Mouse (Mus musculus) CH12.LX (cell line): ENCODE results near the gene Tubb5. TPM values are rescaled to one million over a fixed set of nuclear protein-coding genes. Genes with fewer than 3 reads are reported as not detected.
A peak's percentile ranks its signal among the peaks of the same experiment; 100 is the strongest.

Experiments used
- DNase-seq: peaks from one replicate; pipeline ENCODE4 v3.0.0-alpha.2; 2013; ENCODE audit errors: extremely low read depth
- H3K27ac ChIP-seq: 2 replicates; pipeline ENCODE4 v1.5.1; 2012; ENCODE audit warnings: low read depth, mild to moderate bottlenecking, control low read depth, moderate library complexity; ENCODE audit not compliant: insufficient read depth
- H3K27me3 ChIP-seq: replicated peaks from 2 replicates; pipeline ENCODE3; 2012; ENCODE audit warnings: inconsistent platforms
- H3K36me3 ChIP-seq, 2 experiments: replicated peaks in 1 of 2; 2 replicates each; pipeline versions ENCODE3 to v1.6.1; 2012; ENCODE audit warnings: inconsistent platforms in 1 of 2, low read length in 1 of 2, mild to moderate bottlenecking in 1 of 2, mixed read lengths in 1 of 2, moderate library complexity in 1 of 2; ENCODE audit not compliant: control insufficient read depth in 1 of 2, insufficient read depth in 1 of 2
- H3K4me1 ChIP-seq, 2 experiments: 2 replicates each; pipeline ENCODE4 v1.6.1; 2012; ENCODE audit warnings: inconsistent platforms in 1 of 2, moderate library complexity in 1 of 2; ENCODE audit not compliant: insufficient read depth in 2 of 2, control insufficient read depth in 1 of 2
- H3K4me2 ChIP-seq: 2 replicates; pipeline ENCODE4 v1.6.1; 2012; ENCODE audit warnings: low read depth, mild to moderate bottlenecking, control low read depth; ENCODE audit not compliant: poor library complexity, insufficient read depth, severe bottlenecking
- H3K4me3 ChIP-seq, 3 experiments: fragments of 150-350 bp in 1 of 3; sonication (generic) in 1 of 3; replicated peaks in 1 of 3; 2 replicates each; pipeline versions ENCODE3 to v1.5.1; 2011 to 2012; ENCODE audit warnings: low read depth in 2 of 3, low read length in 2 of 3, mild to moderate bottlenecking in 2 of 3, moderate library complexity in 2 of 3, control low read depth in 1 of 3, improper control_type of control experiment in 1 of 3, inconsistent platforms in 1 of 3, mixed read lengths in 1 of 3; ENCODE audit not compliant: poor library complexity in 1 of 3
- H3K79me2 ChIP-seq: replicated peaks from 2 replicates; pipeline ENCODE4 v1.6.1; 2012; ENCODE audit warnings: mild to moderate bottlenecking, moderate library complexity; ENCODE audit not compliant: control insufficient read depth, poor library complexity, insufficient read depth, severe bottlenecking; ENCODE audit errors: extremely low read depth
- H3K9ac ChIP-seq: 2 replicates; pipeline ENCODE4 v1.6.1; 2012; ENCODE audit warnings: low read depth, mild to moderate bottlenecking, control low read depth, moderate library complexity; ENCODE audit not compliant: insufficient read depth
- H3K9me3 ChIP-seq: replicated peaks from 2 replicates; pipeline ENCODE3; 2012; ENCODE audit warnings: low read length, inconsistent platforms, mixed read lengths
- CHD1 ChIP-seq: IDR thresholded peaks from 2 replicates; pipeline ENCODE4 v1.6.1; 2012; ENCODE audit warnings: low read depth, low read length, improper control_type of control experiment, inconsistent platforms
- CHD2 ChIP-seq: IDR thresholded peaks from 2 replicates; pipeline ENCODE4 v1.6.1; 2011; ENCODE audit warnings: low read length, improper control_type of control experiment
- ELF1 ChIP-seq: IDR thresholded peaks from 2 replicates; pipeline ENCODE4 v1.6.1; 2014; ENCODE audit warnings: low read depth, mild to moderate bottlenecking, inconsistent platforms, low read length, improper control_type of control experiment
- EP300 ChIP-seq: IDR thresholded peaks from 2 replicates; pipeline ENCODE4 v1.6.1; 2011; ENCODE audit warnings: low read length, improper control_type of control experiment
- ETS1 ChIP-seq: conservative IDR thresholded peaks from 2 replicates; pipeline ENCODE4 v1.6.1; 2012; ENCODE audit warnings: low read depth, mild to moderate bottlenecking, inconsistent platforms, low read length, improper control_type of control experiment, moderate library complexity
- HCFC1 ChIP-seq: IDR thresholded peaks from 2 replicates; pipeline ENCODE4 v1.6.1; 2012; ENCODE audit warnings: low read depth, mild to moderate bottlenecking, inconsistent platforms, low read length, improper control_type of control experiment
- IRF4 ChIP-seq: IDR thresholded peaks from 2 replicates; pipeline ENCODE4 v1.6.1; 2014; ENCODE audit warnings: low read depth, mild to moderate bottlenecking, inconsistent platforms, low read length, improper control_type of control experiment
- JUN ChIP-seq: IDR thresholded peaks from 2 replicates; pipeline ENCODE4 v1.6.1; 2011; ENCODE audit warnings: low read depth, mild to moderate bottlenecking, low read length, improper control_type of control experiment, moderate library complexity; ENCODE audit not compliant: insufficient read depth
- JUND ChIP-seq: conservative IDR thresholded peaks from 2 replicates; pipeline ENCODE4 v1.6.1; 2011; ENCODE audit warnings: low read depth, low read length, improper control_type of control experiment
- KAT2A ChIP-seq: IDR thresholded peaks from 2 replicates; pipeline ENCODE4 v1.6.1; 2012; ENCODE audit warnings: low read length, improper control_type of control experiment, inconsistent platforms; ENCODE audit not compliant: insufficient replicate concordance
- MAFK ChIP-seq: IDR thresholded peaks from 2 replicates; pipeline ENCODE4 v1.6.1; 2011; ENCODE audit warnings: low read length, improper control_type of control experiment; ENCODE audit not compliant: insufficient replicate concordance
- MAX ChIP-seq: IDR thresholded peaks from 2 replicates; pipeline ENCODE4 v1.6.1; 2011; ENCODE audit warnings: low read length, improper control_type of control experiment
- MAZ ChIP-seq: IDR thresholded peaks from 2 replicates; pipeline ENCODE4 v1.6.1; 2012; ENCODE audit warnings: low read depth, mild to moderate bottlenecking, inconsistent platforms, low read length, improper control_type of control experiment, moderate library complexity
- MEF2A ChIP-seq: IDR thresholded peaks from 2 replicates; pipeline ENCODE4 v1.6.1; 2014; ENCODE audit warnings: low read depth, mild to moderate bottlenecking, inconsistent platforms, low read length, improper control_type of control experiment, borderline replicate concordance
- MXI1 ChIP-seq: IDR thresholded peaks from 2 replicates; pipeline ENCODE4 v1.6.1; 2011; ENCODE audit warnings: mild to moderate bottlenecking, low read depth, low read length, improper control_type of control experiment
- MYC ChIP-seq: IDR thresholded peaks from 2 replicates; pipeline ENCODE4 v1.6.1; 2011; ENCODE audit warnings: low read depth, mild to moderate bottlenecking, improper control_type of control experiment, low read length
- NELFE ChIP-seq: IDR thresholded peaks from 2 replicates; pipeline ENCODE4 v1.6.1; 2011; ENCODE audit warnings: low read depth, low read length, improper control_type of control experiment
- NRF1 ChIP-seq: IDR thresholded peaks from 2 replicates; pipeline ENCODE4 v1.6.1; 2014; ENCODE audit warnings: low read depth, mild to moderate bottlenecking, inconsistent platforms, low read length, improper control_type of control experiment, moderate library complexity
- PAX5 ChIP-seq: IDR thresholded peaks from 2 replicates; pipeline ENCODE4 v1.6.1; 2012; ENCODE audit warnings: low read length, inconsistent platforms, mixed read lengths
- POLR2A ChIP-seq: IDR thresholded peaks from 2 replicates; pipeline ENCODE4 v1.6.1; 2011; ENCODE audit warnings: low read depth, mild to moderate bottlenecking, improper control_type of control experiment, low read length
- POLR2AphosphoS2 ChIP-seq: IDR thresholded peaks from 2 replicates; pipeline ENCODE4 v1.6.1; 2011; ENCODE audit warnings: low read depth, low read length, improper control_type of control experiment
- RAD21 ChIP-seq: IDR thresholded peaks from 2 replicates; pipeline ENCODE4 v1.6.1; 2011; ENCODE audit warnings: low read depth, mild to moderate bottlenecking, low read length, improper control_type of control experiment, moderate library complexity
- RCOR1 ChIP-seq: conservative IDR thresholded peaks from 2 replicates; pipeline ENCODE4 v1.6.1; 2012; ENCODE audit warnings: low read depth, mild to moderate bottlenecking, inconsistent platforms, low read length, improper control_type of control experiment
- SIN3A ChIP-seq: IDR thresholded peaks from 2 replicates; pipeline ENCODE4 v1.6.1; 2012; ENCODE audit warnings: low read length, improper control_type of control experiment, inconsistent platforms
- SMC3 ChIP-seq: IDR thresholded peaks from 2 replicates; pipeline ENCODE4 v1.6.1; 2011; ENCODE audit warnings: low read depth, low read length, improper control_type of control experiment
- TBP ChIP-seq: conservative IDR thresholded peaks from 2 replicates; pipeline ENCODE4 v1.6.1; 2011; ENCODE audit warnings: low read depth, low read length, improper control_type of control experiment
- TCF12 ChIP-seq: IDR thresholded peaks from 2 replicates; pipeline ENCODE4 v1.6.1; 2014; ENCODE audit warnings: low read depth, mild to moderate bottlenecking, inconsistent platforms, low read length, improper control_type of control experiment
- UBTF ChIP-seq: IDR thresholded peaks from 2 replicates; pipeline ENCODE4 v1.6.1; 2012; ENCODE audit warnings: low read depth, mild to moderate bottlenecking, inconsistent platforms, low read length, improper control_type of control experiment, moderate library complexity
- USF1 ChIP-seq: IDR thresholded peaks from 2 replicates; pipeline ENCODE4 v1.6.1; 2014; ENCODE audit warnings: low read depth, mild to moderate bottlenecking, inconsistent platforms, low read length, improper control_type of control experiment
- ZC3H11A ChIP-seq: IDR thresholded peaks from 2 replicates; pipeline ENCODE4 v1.6.1; 2012; ENCODE audit warnings: low read depth, mild to moderate bottlenecking, inconsistent platforms, low read length, improper control_type of control experiment
- ZKSCAN1 ChIP-seq: IDR thresholded peaks from 2 replicates; pipeline ENCODE4 v1.6.1; 2012; ENCODE audit warnings: low read depth, inconsistent platforms, low read length, improper control_type of control experiment, borderline replicate concordance
- ZMIZ1 ChIP-seq: IDR thresholded peaks from 2 replicates; pipeline ENCODE4 v1.6.1; 2012; ENCODE audit warnings: low read depth, mild to moderate bottlenecking, inconsistent platforms, low read length, improper control_type of control experiment
- ZNF384 ChIP-seq: IDR thresholded peaks from 2 replicates; pipeline ENCODE4 v1.6.1; 2012; ENCODE audit warnings: low read depth, low read length, improper control_type of control experiment, inconsistent platforms
- dilution Hi-C: fragments of 300-500 bp; cut with MboI; formaldehyde crosslinking; loops from 2 replicates; pipeline ENCODE4 v1.14.3; 2020; ENCODE audit warnings: low sequenced_read_pairs; ENCODE audit not compliant: extremely low pct_unique_long_range_greater_than_20kb, extremely low pct_ligation_motif_present
- in situ Hi-C: fragments of 300-500 bp; cut with MboI; formaldehyde crosslinking; loops from 3 replicates; pipeline ENCODE4 v1.14.3; 2019; ENCODE audit warnings: low sequenced_read_pairs, low pct_ligation_motif_present, low pct_unique_long_range_greater_than_20kb, mixed read lengths
- polyA plus RNA-seq: library from polyadenylated mRNA; unstranded; fragments of >175 nt; gene quantifications from 2 replicates; pipeline ENCODE4 v1.2.1, GENCODE M21; 2012; ENCODE audit warnings: low read depth; ENCODE audit not compliant: insufficient read length
- total RNA-seq, 2 experiments: library from RNA; depleted of rRNA; stranded (reverse); fragments of 300-350 nt in 1 of 2; fragments of >200 nt in 1 of 2; gene quantifications; 2 replicates each; pipeline ENCODE4 v1.2.3; 2012 to 2014

Gene Tubb5
- total and polyA plus RNA-seq, 3 experiments = 1,014 to 1,121 (median 1,053) TPM

DNA sequence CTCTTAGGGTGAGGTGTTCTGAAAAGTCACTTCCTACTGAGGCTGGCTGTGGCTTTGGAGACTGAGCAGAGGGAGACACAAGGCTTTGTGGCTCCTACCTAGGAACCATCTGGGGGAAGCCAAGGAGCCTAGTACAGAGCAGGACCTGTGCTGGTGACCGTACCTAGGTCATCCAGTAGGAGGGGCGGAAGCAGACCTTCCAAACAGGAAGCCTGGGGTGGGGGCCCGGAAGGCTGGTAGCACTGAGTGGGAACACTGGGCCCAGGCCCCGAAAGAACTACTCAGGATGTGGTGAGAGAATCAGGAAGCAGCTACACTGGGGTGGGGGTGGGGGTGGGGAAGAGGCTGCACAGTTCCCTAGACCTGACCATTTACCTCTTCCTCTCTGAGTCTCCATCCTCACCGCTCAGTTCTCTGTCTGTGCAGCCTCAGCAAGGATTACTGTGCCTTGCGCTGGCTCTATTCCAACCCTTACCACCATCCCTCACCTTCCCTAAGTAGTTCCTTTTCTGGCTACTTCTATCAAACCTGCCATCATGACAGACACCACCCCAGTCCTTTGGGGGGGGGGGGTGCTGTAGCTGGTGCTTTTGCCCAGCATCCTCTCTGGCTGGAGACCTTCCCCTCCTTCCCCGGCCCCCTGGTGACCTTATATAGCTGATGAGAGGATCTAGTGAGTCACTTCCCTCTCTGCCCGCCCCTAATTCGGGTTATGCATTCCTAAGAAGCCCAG lies 32.2 kb upstream of the Tubb5 start (continued):
- TF ChIP-seq EP300 (peak; percentile 73), MAX (peak; percentile 55; the same call in 1 of the 2 replicates), RAD21 (no peak; the same call in 1 of the 2 replicates), RCOR1 (no peak), POLR2AphosphoS2 (no peak), ZC3H11A (no peak), MAZ (peak; percentile 94)
- TF ChIP-seq, all 38 proteins: peak for 16

DNA sequence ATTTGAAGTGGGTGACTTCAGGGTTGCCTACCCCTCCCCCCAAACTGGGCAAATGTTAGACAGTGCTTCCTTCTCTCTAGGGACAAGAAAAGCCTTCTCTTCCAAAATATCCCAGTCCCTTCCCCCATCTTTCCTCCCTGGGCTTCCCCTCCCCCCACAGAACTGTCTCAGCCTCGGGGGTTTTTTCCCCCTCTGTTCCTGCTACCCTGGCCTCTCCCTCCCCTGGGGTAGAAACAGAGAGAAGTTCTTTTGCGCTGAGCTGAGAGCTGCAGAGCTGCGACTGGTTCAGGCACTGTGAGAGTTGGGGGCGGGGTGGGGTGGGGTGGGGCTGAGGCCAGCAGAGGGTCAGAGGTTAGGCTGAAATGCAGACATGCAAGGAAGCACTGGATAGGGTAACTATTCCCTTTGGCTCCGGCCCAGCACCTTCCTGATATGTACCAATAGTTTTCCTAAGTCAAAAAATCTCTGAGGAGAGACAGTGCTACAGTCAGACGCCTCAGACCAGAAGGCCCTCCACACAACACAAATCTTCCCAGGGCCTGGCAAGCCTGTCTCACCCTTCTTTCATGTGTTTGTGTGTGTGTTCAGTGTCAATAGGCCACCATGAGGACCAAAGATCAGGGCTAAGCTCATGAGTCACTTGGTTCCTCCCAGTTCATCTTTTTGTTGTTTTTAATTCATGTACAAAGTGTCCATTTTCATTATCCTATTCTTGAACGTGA lies 31.4 kb upstream of the Tubb5 start:
- dilution Hi-C loops = no loop called here
- in situ Hi-C loops = loop anchor here (5.0 to 10.0 kb wide), 2 partner anchors 32 to 135 kb away; partner anchors contain the start of gene Tubb5
- TF ChIP-seq IRF4 (peak; percentile 31; the same call in 1 of the 2 replicates), NRF1 (no peak), ETS1 (peak; percentile 25), ZC3H11A (no peak), POLR2AphosphoS2 (no peak), POLR2A (no peak), ZKSCAN1 (no peak), JUND (no peak), ZNF384 (no peak), SIN3A (no peak), TBP (no peak), MYC (no peak), MEF2A (no peak), RAD21 (no peak), USF1 (no peak), UBTF (0 out of 2 replicates have a peak, but pooled peaks have one; percentile 17), CHD1 (no peak), MAZ (peak; percentile 78), MAX (no peak), HCFC1 (no peak), MXI1 (no peak), SMC3 (no peak), TCF12 (peak; percentile 55; the same call in 1 of the 2 replicates), RCOR1 (no peak), PAX5 (no peak), JUN (no peak), CHD2 (peak; percentile 91), MAFK (no peak), EP300 (no peak), NELFE (no peak; the same call in 1 of the 2 replicates), ZMIZ1 (no peak), KAT2A (no peak), ELF1 (peak; percentile 29; the same call in 1 of the 2 replicates)

More for the DNA sequence above, 31.4 kb upstream of the Tubb5 start:
- DNase-seq = peak; percentile 68
- H3K4me3 ChIP-seq = peak overlapping the region; percentile 63 to 99 (median 74)
- peaks cover 0 to 35% of the 10 kb centered on the region in 2 experiments; a peak in 2 of 4 replicates for H3K4me1 ChIP-seq
- peak overlapping the region; percentile 69 for H3K9ac ChIP-seq
- H3K36me3 ChIP-seq = peaks cover 6 to 27% of the 10 kb centered on the region in 2 experiments
- peaks cover 4% of the 10 kb centered on the region for H3K9me3 ChIP-seq
- no peaks in the 10 kb centered on the region for H3K27me3 ChIP-seq
- H3K27ac ChIP-seq = peak overlapping the region; percentile 83
- H3K4me2 ChIP-seq = peak overlapping the region; percentile 85
- peaks cover 51% of the 10 kb centered on the region for H3K79me2 ChIP-seq
